Mouse (Mus musculus) small intestine, adult 10 weeks (tissue): ENCODE results near the gene Csta1. TPM values are rescaled to one million over a fixed set of nuclear protein-coding genes. Genes with fewer than 3 reads are reported as not detected.

Experiments
- polyA plus RNA-seq: library from polyadenylated mRNA; stranded (reverse); fragments of 350-450 nt; fragmentation: Illumina TruSeq; extraction: RNeasy Lipid Tissue Mini Kit (QIAGEN cat#74804); gene quantifications from one replicate; pipeline ENCODE4 v1.2.3, GENCODE M21; 2014; ENCODE audit warnings: low replicate concordance

Csta1 gene
- polyA plus RNA-seq, result not detected

GRCm38 (mm10) chr16:36131141-36131540 lies at the start of gene Csta1:
Gene Csta1, minus strand, starts transcription at chr16:36131241.

DNA sequence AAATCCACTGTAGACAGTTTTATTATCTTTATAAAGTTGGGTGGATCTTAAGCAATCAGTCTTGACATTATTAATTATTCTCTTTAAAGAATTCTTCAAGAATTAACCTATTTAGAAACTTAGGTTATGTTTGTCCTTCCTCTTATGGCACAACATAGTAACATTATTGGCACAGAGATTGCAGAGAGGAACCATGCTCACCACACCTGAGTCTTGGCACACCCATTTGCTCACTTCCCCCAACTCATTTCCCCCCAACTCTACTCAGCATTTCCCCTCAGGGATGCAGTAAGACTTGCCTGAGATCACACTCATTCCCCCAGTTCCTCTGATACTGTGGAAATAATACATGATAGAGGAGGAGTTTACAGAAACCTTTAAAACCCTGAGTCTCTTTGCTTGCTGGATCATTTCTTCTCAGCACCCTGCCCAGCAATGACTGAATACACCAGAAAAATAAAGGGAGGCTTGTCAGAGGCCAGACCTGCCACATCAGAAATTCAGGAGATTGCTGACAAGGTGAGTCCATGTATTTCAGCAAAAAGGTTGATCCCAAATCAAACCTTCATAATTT lies 25.4 kb upstream of the Csta1 start, which contains the start of gene Stfa2l1:
Stfa2l1 (plus strand) TSS at position 410 of the 574 bp plus-strand sequence.

GRCm38 (mm10) chr16:36071450-36072379 lies 59.3 kb downstream of the Csta1 start, which contains the start of the genes Fam162a and Ccdc58:
Gene Fam162a, minus strand, starts transcription at chr16:36071594.
Gene Ccdc58, plus strand, starts transcription at chr16:36071685.

Other genes with a start within 250 kb of the Csta1 start
- gene Parp9, start 192.8 kb downstream of the Csta1 start, polyA plus RNA-seq, result 140 TPM
- 101 TPM for gene Dtx3l, start 192.1 kb downstream of the Csta1 start, polyA plus RNA-seq
- gene Kpna1, start 152.5 kb downstream of the Csta1 start, polyA plus RNA-seq, result 86.5 TPM
- gene Wdr5b, start 90.1 kb downstream of the Csta1 start, polyA plus RNA-seq, result 6.1 TPM
- 65.7 TPM for gene Fam162a, start 59.6 kb downstream of the Csta1 start, polyA plus RNA-seq
- 234 TPM for gene Ccdc58, start 59.6 kb downstream of the Csta1 start, polyA plus RNA-seq
- not detected for gene Stfa2l1, start 25.6 kb upstream of the Csta1 start, polyA plus RNA-seq
- not detected for gene Gm5483, start 53.0 kb upstream of the Csta1 start, polyA plus RNA-seq
- gene Gm5416, start 79.2 kb upstream of the Csta1 start, polyA plus RNA-seq, result not detected
- 4.5 TPM for gene 2010005H15Rik, start 90.2 kb upstream of the Csta1 start, polyA plus RNA-seq
- not detected for gene Stfa1, start 145.7 kb upstream of the Csta1 start, polyA plus RNA-seq
- gene BC117090, start 203.1 kb upstream of the Csta1 start, polyA plus RNA-seq, result not detected
- not detected for gene BC100530, start 236.5 kb upstream of the Csta1 start, polyA plus RNA-seq